8 mouse cellular contexts compared by ENCODE assay signal in genomic region chr6:93065917-93066552, GRCm38 (mm10).
DNase-seq lines count a peak whose midpoint lies in the region; ATAC-seq lines count a peak whose summit lies in the region.

No protein-coding gene starts in this region.

- H3K4me1 ChIP-seq in neural tube, embryonic 11.5 days (ENCODE audit: control insufficient read depth, insufficient read depth, low read length): peaks cover 3% of the 10 kb centered on the region; the same call in 1 of the 2 replicates
- H3K4me1 ChIP-seq in embryonic facial prominence, embryonic 10.5 days: peaks cover 33% of the 10 kb centered on the region
- H3K4me1 ChIP-seq in heart, embryonic 12.5 days (replicated peaks): peaks cover 25% of the 10 kb centered on the region
- H3K4me1 ChIP-seq in kidney, embryonic 14.5 days (ENCODE audit: control insufficient read depth, insufficient read depth, low read length): peaks cover 15% of the 10 kb centered on the region
- H3K4me1 ChIP-seq in lung, embryonic 15.5 days: peaks cover 23% of the 10 kb centered on the region

- peak overlapping the region; percentile 19; the same call in 1 of the 2 replicates for H3K4me2 ChIP-seq in neural tube, embryonic 11.5 days (ENCODE audit: low read depth)
- H3K4me2 ChIP-seq in heart, embryonic 12.5 days: peak overlapping the region; percentile 50
- peak overlapping the region; percentile 32 for H3K4me2 ChIP-seq in kidney, embryonic 14.5 days (replicated peaks; ENCODE audit: low read depth, low read length)
- H3K4me2 ChIP-seq in lung, embryonic 15.5 days: peak overlapping the region; percentile 25

- no peaks in the 10 kb centered on the region for H3K36me3 ChIP-seq in neural tube, embryonic 11.5 days (ENCODE audit: control insufficient read depth, insufficient read depth, low read length)
- no peaks in the 10 kb centered on the region for H3K36me3 ChIP-seq in embryonic facial prominence, embryonic 10.5 days (replicated peaks)
- H3K36me3 ChIP-seq in heart, embryonic 12.5 days: no peaks in the 10 kb centered on the region
- H3K36me3 ChIP-seq in kidney, embryonic 14.5 days (ENCODE audit: control insufficient read depth, insufficient read depth, low read length): no peaks in the 10 kb centered on the region
- H3K36me3 ChIP-seq in lung, embryonic 15.5 days: no peaks in the 10 kb centered on the region

- no peaks in the 10 kb centered on the region for H3K9me3 ChIP-seq in neural tube, embryonic 11.5 days (ENCODE audit: control insufficient read depth, low read length)
- no peaks in the 10 kb centered on the region for H3K9me3 ChIP-seq in embryonic facial prominence, embryonic 10.5 days
- no peaks in the 10 kb centered on the region for H3K9me3 ChIP-seq in heart, embryonic 12.5 days (replicated peaks)
- H3K9me3 ChIP-seq in kidney, embryonic 14.5 days (ENCODE audit: control insufficient read depth, low read length): no peaks in the 10 kb centered on the region
- no peaks in the 10 kb centered on the region for H3K9me3 ChIP-seq in lung, embryonic 15.5 days

- 63% methylated on average over 12 of the region's 12 CpGs for whole genome bisulfite sequencing in neural tube, embryonic 11.5 days
- 44% methylated on average over 12 of the region's 12 CpGs for WGBS in embryonic facial prominence, embryonic 10.5 days
- WGBS in heart, embryonic 12.5 days: 56% methylated on average over 12 of the region's 12 CpGs
- 16% methylated on average over 12 of the region's 12 CpGs for WGBS in kidney, embryonic 14.5 days
- 48% methylated on average over 12 of the region's 12 CpGs for WGBS in lung, embryonic 15.5 days

- H3K27me3 ChIP-seq in neural tube, embryonic 11.5 days (ENCODE audit: control insufficient read depth, insufficient read depth, low read length): no peaks in the 10 kb centered on the region
- no peaks in the 10 kb centered on the region; the same call in 1 of the 2 replicates for H3K27me3 ChIP-seq in embryonic facial prominence, embryonic 10.5 days (replicated peaks; ENCODE audit: low read depth, poor library complexity, severe bottlenecking)
- H3K27me3 ChIP-seq in heart, embryonic 12.5 days (replicated peaks): no peaks in the 10 kb centered on the region
- H3K27me3 ChIP-seq in kidney, embryonic 14.5 days (ENCODE audit: control insufficient read depth, insufficient read depth, low read length): no peaks in the 10 kb centered on the region
- no peaks in the 10 kb centered on the region for H3K27me3 ChIP-seq in lung, embryonic 15.5 days

- DNase-seq in neural tube, embryonic 11.5 days (ENCODE audit: low spot score): peak; percentile 31
- DNase-seq in neural tube, embryonic 10.5 days (ENCODE audit: extremely low spot score, low spot score): no peak
- DNase-seq in embryonic facial prominence, embryonic 10.5 days (ENCODE audit: low spot score): peak; percentile 54
- peak; percentile 23 for DNase-seq in yolk sac, embryonic 10.5 days (ENCODE audit: low spot score)
- no peak for DNase-seq in retina, postnatal 1 day

- no peak overlapping the region for H3K4me3 ChIP-seq in neural tube, embryonic 11.5 days (ENCODE audit: low read depth, low read length)
- H3K4me3 ChIP-seq in embryonic facial prominence, embryonic 10.5 days: peak overlapping the region; percentile 43
- H3K4me3 ChIP-seq in heart, embryonic 12.5 days: no peak overlapping the region
- peak overlapping the region; percentile 8 for H3K4me3 ChIP-seq in kidney, embryonic 14.5 days (ENCODE audit: low read length)
- H3K4me3 ChIP-seq in lung, embryonic 15.5 days: no peak overlapping the region

- H3K9ac ChIP-seq in neural tube, embryonic 11.5 days (ENCODE audit: low read length): no peak overlapping the region
- H3K9ac ChIP-seq in heart, embryonic 12.5 days: no peak overlapping the region
- H3K9ac ChIP-seq in kidney, embryonic 14.5 days (ENCODE audit: low read depth, low read length): no peak overlapping the region; the same call in 1 of the 2 replicates
- H3K9ac ChIP-seq in lung, embryonic 15.5 days: no peak overlapping the region

- ATAC-seq in neural tube, embryonic 11.5 days (ENCODE audit: insufficient read depth, low FRiP score, low TSS enrichment): no peak
- ATAC-seq in heart, embryonic 12.5 days (ENCODE audit: insufficient number of reproducible peaks, low FRiP score): no peak
- ATAC-seq in kidney, embryonic 14.5 days (ENCODE audit: low FRiP score, low TSS enrichment): peak; percentile 61
- peak; percentile 51; the same call in 1 of the 2 replicates for ATAC-seq in lung, embryonic 15.5 days (ENCODE audit: borderline replicate concordance, extremely low read depth, low FRiP score, low TSS enrichment)

- H3K27ac ChIP-seq in neural tube, embryonic 11.5 days (ENCODE audit: low read depth, low read length): peak overlapping the region; percentile 66
- peak overlapping the region; percentile 81 for H3K27ac ChIP-seq in embryonic facial prominence, embryonic 10.5 days (replicated peaks)
- peak overlapping the region; percentile 60; the same call in 1 of the 2 replicates for H3K27ac ChIP-seq in heart, embryonic 12.5 days (ENCODE audit: poor library complexity, severe bottlenecking)
- peak overlapping the region; percentile 60 for H3K27ac ChIP-seq in kidney, embryonic 14.5 days (ENCODE audit: low read depth, low read length)
- peak overlapping the region; percentile 53 for H3K27ac ChIP-seq in lung, embryonic 15.5 days

Comparison
In these comparisons a context has a peak if more than half of its experiments do, and no peak if none do; other contexts are left out.
1. DNase-seq: peak in neural tube, embryonic 11.5 days (single experiment), embryonic facial prominence, embryonic 10.5 days (single experiment) and yolk sac, embryonic 10.5 days (single experiment); none in neural tube, embryonic 10.5 days (single experiment) and retina, postnatal 1 day (single experiment).
2. ATAC-seq: peak in kidney, embryonic 14.5 days (single experiment) and lung, embryonic 15.5 days (single experiment); none in neural tube, embryonic 11.5 days (single experiment) and heart, embryonic 12.5 days (single experiment).
3. H3K4me3 ChIP-seq: peak in embryonic facial prominence, embryonic 10.5 days (single experiment) and kidney, embryonic 14.5 days (single experiment); none in neural tube, embryonic 11.5 days (single experiment), heart, embryonic 12.5 days (single experiment) and lung, embryonic 15.5 days (single experiment).
4. Peak in every context shown above with its lines, with median percentiles within 50 percentile points of each other: H3K27ac ChIP-seq and H3K4me2 ChIP-seq.